Mouse (Mus musculus) embryonic facial prominence, embryonic 14.5 days (tissue): ENCODE measurements around the gene Gm47955. TPM values are rescaled to one million over a fixed set of nuclear protein-coding genes. Genes with fewer than 3 reads are reported as not detected.
"Not testable (repeated sequence)": the region's sequence is repeated elsewhere in the genome, so short reads cannot be mapped to it uniquely, and the experiment has no call there.

ENCODE experiments used
- ATAC-seq: fragments of 200-750 bp; cut with Nextera tagmentation; 2 replicates; pipeline ENCODE4 v1.8.0; 2017; ENCODE audit warnings: low read depth, moderate number of reproducible peaks, moderate TSS enrichment
- DNase-seq: peaks from one replicate; pipeline ENCODE4 v3.0.0-alpha.2; 2015; ENCODE audit warnings: low spot score
- H3K27ac ChIP-seq: fragments of 300-500 bp; sonication (generic); replicated peaks from 2 replicates; pipeline ENCODE4 v1.5.1; 2014; ENCODE audit warnings: low read depth, mild to moderate bottlenecking, low read length, moderate library complexity
- H3K27me3 ChIP-seq: fragments of 300-500 bp; sonication (generic); replicated peaks from 2 replicates; pipeline ENCODE4 v1.6.1; 2014; ENCODE audit warnings: low read length; ENCODE audit not compliant: control insufficient read depth, insufficient read depth
- H3K36me3 ChIP-seq: fragments of 300-500 bp; sonication (generic); 2 replicates; pipeline ENCODE4 v1.6.1; 2014; ENCODE audit warnings: low read length, mixed read lengths; ENCODE audit not compliant: control insufficient read depth, insufficient read depth
- H3K4me1 ChIP-seq: fragments of 300-500 bp; sonication (generic); 2 replicates; pipeline ENCODE4 v1.6.1; 2014; ENCODE audit warnings: antibody characterized with exemption, low read length; ENCODE audit not compliant: control insufficient read depth, insufficient read depth
- H3K4me2 ChIP-seq: fragments of 300-500 bp; sonication (generic); 2 replicates; pipeline ENCODE4 v1.6.1; 2014; ENCODE audit warnings: low read depth, mild to moderate bottlenecking, low read length, moderate library complexity, mixed read lengths
- H3K4me3 ChIP-seq: fragments of 300-500 bp; sonication (generic); 2 replicates; pipeline ENCODE4 v1.5.1; 2014; ENCODE audit warnings: low read depth, mild to moderate bottlenecking, low read length
- H3K9ac ChIP-seq: fragments of 300-500 bp; sonication (generic); 2 replicates; pipeline ENCODE4 v1.6.1; 2014; ENCODE audit warnings: low read depth, mild to moderate bottlenecking, low read length, moderate library complexity, mixed read lengths
- H3K9me3 ChIP-seq: fragments of 300-500 bp; sonication (generic); 2 replicates; pipeline ENCODE4 v1.6.1; 2016; ENCODE audit warnings: low read length; ENCODE audit not compliant: control insufficient read depth
- WGBS: fragments of 180-500 bp; shearing (Covaris S2); extraction: QIAGEN DNeasy Blood & Tissue Kit; methylation state at CpG from one replicate; pipeline ENCODE4 v1.1.7; 2014; 5-methylcytosine and 5-hydroxymethylcytosine counted together
- polyA plus RNA-seq: library from polyadenylated mRNA; unstranded; fragments of >200 nt; fragmentation: Nextera tagmentation; extraction: Ambion mirVana; gene quantifications from 2 replicates; pipeline ENCODE4 v1.2.1, GENCODE M21; 2014

Gene Gm47955
- polyA plus RNA-seq, 1 experiment from 2014 or later, result not detected

GRCm38 (mm10) chr1:82946029-82946428 lies 14.1 kb upstream of the Gm47955 start:
- not testable (repeated sequence) for ATAC-seq, H3K27me3 ChIP-seq, H3K4me3 ChIP-seq, H3K9ac ChIP-seq, DNase-seq, H3K4me2 ChIP-seq, H3K4me1 ChIP-seq, H3K9me3 ChIP-seq, H3K36me3 ChIP-seq, H3K27ac ChIP-seq
- 100% methylated on average over 1 of the region's 2 CpGs for WGBS

- Histone ChIP-seq H3K9ac (no peak overlapping the region), H3K36me3 (no peaks in the 10 kb centered on the region), H3K4me2 (no peak overlapping the region), H3K4me3 (no peak overlapping the region), H3K4me1 (no peaks in the 10 kb centered on the region), H3K27ac (no peak overlapping the region), H3K27me3 (no peaks in the 10 kb centered on the region), H3K9me3 (no peaks in the 10 kb centered on the region)
- ATAC-seq (no peak), DNase-seq (no peak)
- WGBS, result 86% methylated on average over 2 of the region's 2 CpGs
Measured at GRCm38 (mm10) chr1:82948601-82949000, 11.5 kb upstream of the Gm47955 start.

DNA sequence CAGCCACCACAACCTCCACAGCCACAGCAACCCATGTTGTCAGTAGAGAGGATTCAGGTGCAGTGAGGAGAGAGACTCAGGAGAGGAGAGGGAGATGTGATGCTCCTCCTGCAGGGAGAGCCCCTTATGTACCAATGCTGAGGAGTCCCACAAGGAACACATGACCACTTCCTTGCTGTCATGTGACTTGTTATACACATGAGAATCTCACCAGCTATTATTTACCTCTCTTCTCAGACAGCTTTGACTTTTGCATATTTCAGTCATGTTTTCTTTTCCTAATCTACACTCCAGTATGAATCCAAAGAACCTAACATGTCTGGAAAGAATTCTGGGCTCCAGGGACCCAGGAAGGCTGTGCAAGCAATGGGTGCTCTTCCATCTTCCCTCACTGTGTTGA lies 4.2 kb upstream of the Gm47955 start, which contains the start of gene Gm7544:
Gm7544 (minus strand) TSS at position 101 of the 400 bp plus-strand sequence.
- H3K4me1 ChIP-seq, H3K4me3 ChIP-seq, H3K36me3 ChIP-seq, H3K4me2 ChIP-seq, H3K27me3 ChIP-seq, H3K27ac ChIP-seq, H3K9ac ChIP-seq, DNase-seq, ATAC-seq, H3K9me3 ChIP-seq: not testable (repeated sequence)

DNA sequence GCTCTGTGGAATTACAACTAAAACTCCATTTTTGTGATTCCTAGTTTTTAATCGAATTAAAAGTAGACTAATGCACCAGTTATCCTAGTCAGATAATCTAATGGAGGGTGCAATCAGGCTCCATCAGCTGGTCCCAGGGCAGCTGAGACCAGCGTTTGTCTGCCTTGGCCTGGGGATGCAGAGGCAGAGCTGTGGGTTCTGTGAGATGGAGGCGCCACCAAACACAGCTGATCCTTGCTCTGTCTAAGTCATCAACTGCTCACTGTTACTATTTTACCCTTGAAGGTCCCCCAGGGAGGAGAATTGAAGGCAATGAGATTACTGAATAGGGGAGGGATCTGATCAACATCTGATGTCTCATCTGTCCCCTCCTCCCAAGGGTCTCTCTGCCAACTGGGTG lies 6.3 kb downstream of the Gm47955 start:
- DNase-seq, result no peak
- H3K4me2 ChIP-seq, result no peak overlapping the region
- 67% methylated on average over 3 of the region's 3 CpGs for WGBS
- no peak for ATAC-seq
- H3K4me3 ChIP-seq, result no peak overlapping the region
- no peak overlapping the region for H3K9ac ChIP-seq
- no peaks in the 10 kb centered on the region for H3K4me1 ChIP-seq
- 0 out of 2 replicates have a peak, but pooled peaks cover 5% of the 10 kb centered on the region for H3K9me3 ChIP-seq
- no peaks in the 10 kb centered on the region for H3K27me3 ChIP-seq
- no peaks in the 10 kb centered on the region for H3K36me3 ChIP-seq
- no peak overlapping the region for H3K27ac ChIP-seq

DNA sequence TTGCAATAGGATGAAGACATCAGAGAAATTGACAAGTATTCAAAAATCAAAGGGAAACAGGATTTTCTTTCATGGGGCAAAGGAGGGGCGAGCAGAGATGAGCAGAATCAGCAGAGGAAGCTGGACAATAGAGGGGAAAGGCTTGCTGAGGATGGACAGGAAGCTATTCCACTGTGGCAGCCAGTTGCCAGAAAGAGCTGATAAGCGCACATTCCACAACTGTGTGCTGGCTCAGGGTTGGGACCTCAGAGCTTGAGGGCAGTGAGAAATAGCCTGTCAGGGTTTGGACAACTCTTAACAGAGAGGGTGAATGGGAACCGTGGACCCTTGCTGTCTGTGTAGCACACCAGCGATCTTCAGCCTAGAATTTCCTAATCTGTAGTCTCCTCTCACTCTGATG lies 12.0 kb downstream of the Gm47955 start:
- Histone ChIP-seq H3K4me1 (no peaks in the 10 kb centered on the region), H3K9me3 (no peaks in the 10 kb centered on the region), H3K27ac (no peak overlapping the region), H3K4me3 (no peak overlapping the region), H3K36me3 (no peaks in the 10 kb centered on the region), H3K27me3 (no peaks in the 10 kb centered on the region), H3K9ac (no peak overlapping the region), H3K4me2 (no peak overlapping the region)
- ATAC-seq (no peak), DNase-seq (no peak)
- WGBS, result 57% methylated on average over 4 of the region's 4 CpGs

DNA sequence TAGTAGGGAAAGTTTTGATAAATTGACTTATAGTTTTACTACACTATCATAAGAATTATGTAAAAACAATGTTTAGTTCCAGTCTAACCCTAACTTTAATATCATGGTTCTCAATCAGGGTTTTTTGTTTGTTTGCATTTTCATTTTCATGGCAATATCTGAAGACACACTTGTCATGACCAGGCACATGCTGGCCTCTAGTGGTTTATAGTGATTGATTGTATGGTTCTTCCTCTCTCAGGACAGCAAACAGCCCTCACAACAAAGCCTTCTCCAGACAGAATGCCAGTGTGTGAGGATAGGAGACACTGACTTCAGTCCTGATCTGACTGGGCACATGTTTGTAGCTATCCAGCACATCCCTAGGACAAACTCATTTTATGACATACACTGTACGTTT lies 13.2 kb downstream of the Gm47955 start:
- ATAC-seq, result no peak
- Histone ChIP-seq H3K27me3 (no peaks in the 10 kb centered on the region), H3K9me3 (no peaks in the 10 kb centered on the region), H3K4me3 (no peak overlapping the region), H3K9ac (no peak overlapping the region), H3K27ac (no peak overlapping the region), H3K4me2 (no peak overlapping the region), H3K36me3 (no peaks in the 10 kb centered on the region), H3K4me1 (no peaks in the 10 kb centered on the region)
- no peak for DNase-seq
- WGBS, result 88% methylated on average over 1 of the region's 1 CpGs

GRCm38 (mm10) chr1:82973901-82974300 lies 13.8 kb downstream of the Gm47955 start:
- Histone ChIP-seq H3K27me3 (no peaks in the 10 kb centered on the region), H3K9ac (no peak overlapping the region), H3K36me3 (no peaks in the 10 kb centered on the region), H3K4me3 (no peak overlapping the region), H3K4me1 (no peaks in the 10 kb centered on the region), H3K9me3 (no peaks in the 10 kb centered on the region), H3K4me2 (no peak overlapping the region), H3K27ac (no peak overlapping the region)
- no peak for ATAC-seq
- no peak for DNase-seq
- WGBS, result 71% methylated on average over 6 of the region's 6 CpGs

DNA sequence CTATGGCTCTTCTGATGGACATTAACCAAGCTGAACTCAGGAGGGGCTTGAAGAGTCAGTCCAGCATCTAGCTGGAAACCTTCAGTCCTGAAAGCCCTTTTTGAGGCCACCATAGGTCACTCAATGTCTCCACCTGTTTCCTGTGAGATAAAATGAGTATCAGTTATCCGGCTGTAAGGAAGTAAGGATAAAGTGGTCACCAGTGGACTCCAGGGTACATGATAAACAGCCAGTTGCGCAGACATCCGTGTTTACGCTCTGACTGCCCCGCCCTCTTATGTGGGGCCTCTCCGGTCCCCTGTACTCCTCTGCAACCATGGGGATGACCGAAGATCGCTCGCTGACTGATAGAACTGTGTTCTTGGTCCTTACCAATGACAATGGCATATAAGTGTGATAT lies 14.3 kb downstream of the Gm47955 start:
- Histone ChIP-seq H3K4me3 (no peak overlapping the region), H3K9ac (no peak overlapping the region), H3K4me1 (no peaks in the 10 kb centered on the region), H3K27ac (no peak overlapping the region), H3K9me3 (no peaks in the 10 kb centered on the region), H3K36me3 (no peaks in the 10 kb centered on the region), H3K27me3 (no peaks in the 10 kb centered on the region), H3K4me2 (no peak overlapping the region)
- WGBS, result 90% methylated on average over 9 of the region's 9 CpGs
- DNase-seq (no peak), ATAC-seq (no peak)

DNA sequence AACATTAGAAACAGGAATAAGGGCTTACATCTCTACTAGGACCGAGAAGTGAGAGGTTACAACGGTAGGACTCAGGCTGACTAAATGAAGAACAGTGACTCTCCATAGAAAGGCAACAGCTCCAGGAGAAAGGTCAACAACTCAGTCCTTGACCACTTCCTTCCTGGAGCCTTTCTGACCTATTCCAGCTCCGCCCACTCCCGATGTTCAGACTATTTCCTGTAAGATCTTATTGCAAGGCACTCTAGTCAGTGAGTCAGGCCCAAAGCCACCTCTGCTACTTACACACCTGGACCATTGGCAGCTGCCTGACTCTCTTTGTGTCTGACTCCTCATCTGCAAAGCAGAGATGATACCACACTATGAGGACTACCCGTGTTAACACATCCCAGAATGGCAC lies 15.7 kb downstream of the Gm47955 start:
- no peak overlapping the region for H3K9ac ChIP-seq
- no peaks in the 10 kb centered on the region for H3K27me3 ChIP-seq
- no peaks in the 10 kb centered on the region for H3K4me1 ChIP-seq
- no peaks in the 10 kb centered on the region for H3K36me3 ChIP-seq
- 77% methylated on average over 5 of the region's 5 CpGs for WGBS
- H3K27ac ChIP-seq, result no peak overlapping the region
- ATAC-seq (no peak), DNase-seq (no peak)
- no peak overlapping the region for H3K4me2 ChIP-seq
- no peaks in the 10 kb centered on the region for H3K9me3 ChIP-seq
- no peak overlapping the region for H3K4me3 ChIP-seq
